Mouse (Mus musculus) liver, adult (tissue): ENCODE results near the gene Mapk1.

ENCODE experiments used
- GATA4 ChIP-seq: IDR thresholded peaks from 2 replicates; pipeline ENCODE4 v1.6.1; 2014; ENCODE audit warnings: mild to moderate bottlenecking, low read length; ENCODE audit not compliant: insufficient replicate concordance

Gene Mapk1

DNA sequence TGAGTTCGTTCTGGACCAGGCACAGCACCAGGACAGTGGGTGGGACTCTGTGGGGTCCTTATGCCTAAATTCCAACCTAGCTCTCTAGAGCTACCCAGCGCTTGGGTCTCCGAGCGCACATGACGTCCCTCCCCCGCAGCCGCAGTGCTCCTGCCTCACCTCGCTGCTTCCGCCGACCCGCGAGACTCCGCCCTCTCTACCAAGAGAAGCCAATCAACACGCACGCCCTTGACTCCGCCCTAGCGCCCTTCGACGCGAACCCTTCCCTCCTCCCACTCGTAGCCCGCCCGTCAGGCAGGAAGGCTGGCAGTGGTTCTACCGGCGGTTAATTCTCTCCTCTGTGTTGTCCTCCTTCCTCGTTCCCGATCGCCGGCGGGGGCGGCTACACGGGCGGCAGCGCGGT lies at the start of gene Mapk1:
TSS of gene Mapk1 (plus strand) at position 252 of the 403 bp plus-strand sequence.
- TF ChIP-seq GATA4, result no peak; the same call in 1 of the 2 replicates

GRCm38 (mm10) chr16:16939543-16939942 lies 43.6 kb upstream of the Mapk1 start:
- no peak for TF ChIP-seq GATA4

DNA sequence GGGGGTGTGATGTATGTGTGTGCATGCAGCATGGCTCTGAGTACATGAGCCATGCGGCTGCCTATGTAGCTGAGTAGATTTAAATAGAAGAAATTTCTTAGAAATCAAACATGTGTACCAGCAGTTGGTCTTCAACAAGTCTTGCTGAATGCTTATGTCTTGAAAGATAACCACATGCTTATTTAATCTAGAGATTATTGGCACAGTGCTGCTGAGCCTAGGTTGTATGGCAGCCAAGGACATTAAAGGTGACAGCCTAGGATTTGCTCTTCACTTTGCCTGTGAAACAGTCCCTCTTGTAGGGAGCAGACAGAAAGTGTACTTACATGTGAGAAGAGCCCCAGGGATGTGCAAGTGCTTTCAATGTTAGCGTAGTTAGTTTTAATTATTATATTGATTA lies 42.1 kb upstream of the Mapk1 start:
- no peak for TF ChIP-seq GATA4

- no peak for TF ChIP-seq GATA4
Measured at GRCm38 (mm10) chr16:16958575-16958974, 24.6 kb upstream of the Mapk1 start.

DNA sequence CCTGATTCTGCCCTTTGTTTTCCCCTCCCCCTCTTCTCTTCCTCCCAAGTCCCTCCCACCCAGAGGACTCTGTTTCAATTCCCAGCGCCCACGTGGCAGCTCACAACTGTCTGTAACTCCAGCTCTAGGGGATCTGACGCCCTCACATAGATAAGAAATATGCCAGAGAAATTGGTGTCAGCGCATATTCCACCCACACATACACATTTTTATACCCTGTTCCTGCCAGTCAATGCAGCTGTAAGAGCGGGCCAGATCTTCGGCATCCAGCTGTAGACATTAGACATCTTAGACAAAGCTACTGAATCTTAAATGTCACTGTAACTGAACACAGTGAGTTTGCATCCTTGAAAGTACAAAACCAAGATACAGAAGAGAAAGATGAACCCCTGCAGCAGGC lies 23.3 kb upstream of the Mapk1 start:
- TF ChIP-seq GATA4, result no peak

DNA sequence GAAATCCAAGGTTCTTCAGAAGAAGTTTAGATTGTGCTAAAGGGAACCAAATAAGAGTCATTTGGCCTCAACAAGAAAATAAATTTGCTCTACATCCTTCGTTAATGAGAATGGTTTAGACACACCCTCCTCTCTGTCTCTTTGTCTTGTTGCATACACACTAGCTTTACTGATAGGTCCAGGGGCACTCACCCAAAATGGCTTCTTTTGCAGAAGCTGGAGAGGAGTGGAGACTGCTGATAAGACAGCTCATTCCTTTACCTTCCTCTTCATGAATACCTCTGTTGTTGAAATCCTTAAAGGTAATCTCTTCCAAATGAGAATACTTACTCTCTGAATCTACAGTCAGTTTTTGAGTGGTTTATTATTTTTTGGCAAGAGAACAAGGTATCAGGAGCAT lies 18.0 kb upstream of the Mapk1 start:
- no peak for TF ChIP-seq GATA4

- TF ChIP-seq GATA4, result no peak
Measured at GRCm38 (mm10) chr16:16966290-16966689, 16.9 kb upstream of the Mapk1 start.

- no peak for TF ChIP-seq GATA4
Measured at GRCm38 (mm10) chr16:16978061-16978460, 5.1 kb upstream of the Mapk1 start.

GRCm38 (mm10) chr16:16978765-16979164 lies 4.4 kb upstream of the Mapk1 start:
- no peak for TF ChIP-seq GATA4

- no peak for TF ChIP-seq GATA4
Measured at GRCm38 (mm10) chr16:16982636-16983035, 546 bp upstream of the Mapk1 start.

GRCm38 (mm10) chr16:16983534-16984422 lies 596 bp downstream of the Mapk1 start:
- TF ChIP-seq GATA4, result no peak

DNA sequence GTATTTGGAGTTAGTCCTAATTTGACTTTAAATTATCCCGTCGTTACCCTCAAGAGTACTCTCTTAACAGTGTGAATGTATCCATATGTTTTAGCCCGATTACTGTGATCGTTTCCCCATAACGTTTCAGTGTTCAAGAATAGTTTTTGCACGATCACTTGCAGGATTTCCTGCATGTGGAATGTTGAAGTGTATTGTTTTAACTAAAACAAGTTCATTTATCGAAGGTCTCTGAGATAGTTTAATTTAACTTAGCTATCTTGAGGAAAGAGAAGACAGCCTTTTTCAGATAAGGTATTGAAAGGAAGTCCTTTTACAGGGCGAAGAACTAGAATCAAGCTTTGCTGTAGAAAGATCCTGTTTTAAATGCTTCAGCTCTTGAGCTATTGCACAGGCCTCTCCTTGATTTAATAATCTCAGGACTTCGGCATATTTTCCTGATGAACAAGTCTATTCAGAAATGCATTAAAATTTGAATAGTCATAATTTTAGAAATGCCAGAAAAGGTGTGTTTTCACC lies 1.3 kb downstream of the Mapk1 start:
- TF ChIP-seq GATA4, result peak; percentile 47; the same call in 1 of the 2 replicates

GRCm38 (mm10) chr16:16987248-16987647 lies 4.1 kb downstream of the Mapk1 start:
- no peak for TF ChIP-seq GATA4

DNA sequence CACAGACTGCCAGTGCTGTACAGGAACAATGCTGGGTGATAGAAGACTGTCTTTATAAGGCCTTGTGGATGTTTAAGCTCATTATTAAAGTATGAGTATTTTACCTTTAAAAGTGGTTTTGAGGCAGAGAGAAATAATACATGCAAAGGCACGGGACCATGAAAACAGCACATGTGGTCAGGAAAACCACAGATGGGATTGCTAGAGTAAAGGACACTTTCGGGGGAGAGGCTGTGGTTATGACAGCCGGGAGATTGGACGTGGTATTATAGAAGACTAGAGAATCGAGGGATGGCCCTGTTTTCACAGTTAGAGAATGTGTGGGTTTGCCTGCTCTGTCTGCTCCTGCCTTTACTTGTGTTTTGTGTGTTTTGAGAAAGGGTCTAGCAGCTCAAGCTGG lies 5.7 kb downstream of the Mapk1 start:
- no peak for TF ChIP-seq GATA4

DNA sequence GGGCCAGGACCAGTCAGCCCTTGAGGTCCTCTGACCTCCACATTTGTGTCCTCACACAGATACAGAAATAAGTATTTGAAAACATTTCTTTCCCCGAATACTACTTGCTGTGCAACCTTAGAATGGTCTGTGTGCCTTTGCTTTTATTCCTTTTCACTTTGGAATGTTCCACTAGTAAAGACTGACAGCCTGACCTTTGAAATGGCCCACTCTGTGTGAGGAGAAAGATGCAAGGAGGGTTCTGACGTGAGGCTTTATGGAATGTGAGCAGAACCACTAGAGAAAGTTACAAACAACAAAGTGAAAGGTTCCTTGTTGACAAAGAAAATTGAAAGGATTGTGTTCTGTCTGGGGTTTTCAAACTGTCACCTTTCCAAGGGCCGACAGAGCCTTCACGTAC lies 6.8 kb downstream of the Mapk1 start:
- TF ChIP-seq GATA4, result no peak

- no peak for TF ChIP-seq GATA4
Measured at GRCm38 (mm10) chr16:16994426-16995052, 11.4 kb downstream of the Mapk1 start.
